Mouse (Mus musculus): ENCODE results near the gene Col5a2.

The Col5a2 gene

GRCm38 (mm10) chr1:45430520-45430919 is 72.6 kb downstream of the Col5a2 start:
- peak; percentile 10 to 68 for DNase-seq (ENCODE audit: inconsistent age in 2 of 2, low spot score in 1 of 2)

GRCm38 (mm10) chr1:45429145-45429544 is 73.9 kb downstream of the Col5a2 start:
- DNase-seq (ENCODE audit: inconsistent age in 2 of 2, low spot score in 1 of 2): peak in 1 of 2 experiments; percentile 57

GRCm38 (mm10) chr1:45423915-45424314 is 79.2 kb downstream of the Col5a2 start:
- DNase-seq (ENCODE audit: inconsistent age in 2 of 2, low spot score in 1 of 2): no peak

- DNase-seq (ENCODE audit: inconsistent age in 2 of 2, low spot score in 1 of 2): no peak
These were observed 82.5 kb downstream of the Col5a2 start for GRCm38 (mm10) chr1:45420554-45420953.

GRCm38 (mm10) chr1:45419858-45420257 is 83.2 kb downstream of the Col5a2 start:
- DNase-seq (ENCODE audit: inconsistent age in 2 of 2, low spot score in 1 of 2): no peak

- DNase-seq (ENCODE audit: inconsistent age in 2 of 2, low spot score in 1 of 2): peak in 1 of 2 experiments; percentile 53
These were observed 121.2 kb downstream of the Col5a2 start for GRCm38 (mm10) chr1:45381866-45382265.

GRCm38 (mm10) chr1:45379992-45380690 is 122.9 kb downstream of the Col5a2 start:
- DNase-seq (ENCODE audit: inconsistent age in 2 of 2, low spot score in 1 of 2): no peak

GRCm38 (mm10) chr1:45365427-45365826 is 137.7 kb downstream of the Col5a2 start:
- no peak for DNase-seq (ENCODE audit: inconsistent age in 2 of 2, low spot score in 1 of 2)

GRCm38 (mm10) chr1:45363274-45363673 is 139.8 kb downstream of the Col5a2 start:
- no peak for DNase-seq (ENCODE audit: inconsistent age in 2 of 2, low spot score in 1 of 2)

- DNase-seq (ENCODE audit: inconsistent age in 2 of 2, low spot score in 1 of 2): no peak
These were observed 143.4 kb downstream of the Col5a2 start for GRCm38 (mm10) chr1:45359673-45360072.

GRCm38 (mm10) chr1:45359147-45359546 is 143.9 kb downstream of the Col5a2 start:
- DNase-seq (ENCODE audit: inconsistent age in 2 of 2, low spot score in 1 of 2): no peak

GRCm38 (mm10) chr1:45358020-45358419 is 145.1 kb downstream of the Col5a2 start:
- no peak for DNase-seq (ENCODE audit: inconsistent age in 2 of 2, low spot score in 1 of 2)

- DNase-seq (ENCODE audit: inconsistent age in 2 of 2, low spot score in 1 of 2): peak; percentile 8 to 79
These were observed 147.1 kb downstream of the Col5a2 start for GRCm38 (mm10) chr1:45355944-45356343.

- no peak for DNase-seq (ENCODE audit: inconsistent age in 2 of 2, low spot score in 1 of 2)
These were observed 173.9 kb downstream of the Col5a2 start for GRCm38 (mm10) chr1:45329149-45329548.

Data from adrenal gland, adult (tissue).